Mouse (Mus musculus): ENCODE data around the gene Itga2b. TPM values are rescaled to one million over a fixed set of nuclear protein-coding genes. Genes with fewer than 3 reads are reported as not detected.
"Not testable (repeated sequence)": the region's sequence is repeated elsewhere in the genome, so short reads cannot be mapped to it uniquely, and the experiment has no call there.

Itga2b gene
- total RNA-seq, 2 experiments from 2014 or later, result 2.3 to 3.5 TPM

- H3K4me3 ChIP-seq, result no peak overlapping the region
- no peak for DNase-seq (ENCODE audit: low spot score in 2 of 2)
- no peak for TF ChIP-seq CTCF (conservative IDR thresholded peaks at IDR 0.05)
- no peak overlapping the region for H3K27ac ChIP-seq
Observed at GRCm38 (mm10) chr11:102411061-102411460, 58.9 kb downstream of the Itga2b start.

GRCm38 (mm10) chr11:102410345-102410744 lies 59.6 kb downstream of the Itga2b start:
- DNase-seq (ENCODE audit: low spot score in 2 of 2); H3K27ac ChIP-seq; H3K4me3 ChIP-seq: not testable (repeated sequence)
- TF ChIP-seq CTCF (conservative IDR thresholded peaks at IDR 0.05), result 0 out of 2 replicates have a peak, but pooled peaks have one; percentile 20

- no peak for DNase-seq (ENCODE audit: low spot score in 2 of 2)
- TF ChIP-seq CTCF (conservative IDR thresholded peaks at IDR 0.05), result no peak
- H3K4me3 ChIP-seq, result no peak overlapping the region
- no peak overlapping the region for H3K27ac ChIP-seq
Observed at GRCm38 (mm10) chr11:102409795-102410330, 60.1 kb downstream of the Itga2b start.

GRCm38 (mm10) chr11:102408888-102409794 lies 60.8 kb downstream of the Itga2b start:
- H3K27ac ChIP-seq, result peak overlapping the region; percentile 75
- no peak for DNase-seq (ENCODE audit: low spot score in 2 of 2)
- H3K4me3 ChIP-seq, result peak overlapping the region; percentile 58
- no peak for TF ChIP-seq CTCF (conservative IDR thresholded peaks at IDR 0.05)

- H3K4me3 ChIP-seq, result peak overlapping the region; percentile 58
- H3K27ac ChIP-seq, result peak overlapping the region; percentile 95
- no peak for TF ChIP-seq CTCF (conservative IDR thresholded peaks at IDR 0.05)
- peak; percentile 95 to 98 for DNase-seq (ENCODE audit: low spot score in 2 of 2)
Observed at GRCm38 (mm10) chr11:102408344-102408876, 61.5 kb downstream of the Itga2b start.

GRCm38 (mm10) chr11:102407834-102408215 lies 62.1 kb downstream of the Itga2b start, which contains the start of gene Slc25a39:
Gene Slc25a39, minus strand, starts transcription at chr11:102407946.
- Histone ChIP-seq H3K4me3 (peak within 1 kb of the TSS; percentile 58), H3K27ac (peak within 1 kb of the TSS; percentile 95)
- no peak for TF ChIP-seq CTCF (conservative IDR thresholded peaks at IDR 0.05)
- no peak for DNase-seq (ENCODE audit: low spot score in 2 of 2)

GRCm38 (mm10) chr11:102406900-102407833 lies 62.8 kb downstream of the Itga2b start:
- TF ChIP-seq CTCF (conservative IDR thresholded peaks at IDR 0.05), result 0 out of 2 replicates have a peak, but pooled peaks have one; percentile 2
- H3K4me3 ChIP-seq, result peak overlapping the region; percentile 58
- DNase-seq (ENCODE audit: low spot score in 2 of 2), result peak; percentile 86 to 89
- H3K27ac ChIP-seq, result peak overlapping the region; percentile 95

GRCm38 (mm10) chr11:102406401-102406800 lies 63.5 kb downstream of the Itga2b start:
- no peak for TF ChIP-seq CTCF (conservative IDR thresholded peaks at IDR 0.05)
- peak overlapping the region; percentile 58 for H3K4me3 ChIP-seq
- peak overlapping the region; percentile 95 for H3K27ac ChIP-seq
- no peak for DNase-seq (ENCODE audit: low spot score in 2 of 2)

- TF ChIP-seq CTCF (conservative IDR thresholded peaks at IDR 0.05), result no peak
Observed at GRCm38 (mm10) chr11:102405544-102406285, 64.2 kb downstream of the Itga2b start.

GRCm38 (mm10) chr11:102404161-102405010 lies 65.5 kb downstream of the Itga2b start:
- DNase-seq (ENCODE audit: low spot score in 2 of 2), result no peak
- no peak for TF ChIP-seq CTCF (conservative IDR thresholded peaks at IDR 0.05)
- Histone ChIP-seq H3K27ac (peak overlapping the region; percentile 32; the same call in 1 of the 2 replicates), H3K4me3 (no peak overlapping the region)

More at GRCm38 (mm10) chr11:102405544-102406285, 64.2 kb downstream of the Itga2b start:
- Histone ChIP-seq H3K27ac (peak overlapping the region; percentile 95; the same call in 1 of the 2 replicates), H3K4me3 (peak overlapping the region; percentile 58)
- DNase-seq (ENCODE audit: low spot score in 2 of 2), result no peak

GRCm38 (mm10) chr11:102403657-102404056 lies 66.3 kb downstream of the Itga2b start:
- TF ChIP-seq CTCF (conservative IDR thresholded peaks at IDR 0.05), result no peak
- no peak for DNase-seq (ENCODE audit: low spot score in 2 of 2)
- Histone ChIP-seq H3K4me3 (no peak overlapping the region), H3K27ac (no peak overlapping the region)

Small RNA genes within 50 kb of the gene (microRNA-seq; reads per million reads assigned to microRNA genes)
- gene Mir6930, result 0 to 1.1 reads per million in 2 experiments

Other genes with a start within 250 kb of the Itga2b start
- 100 to 1,000 TPM; 233 to 243 TPM for gene Hdac5, start 240.0 kb downstream of the Itga2b start, total RNA-seq (2021)
- 1 to 10 TPM; 1.0 to 1.1 TPM for gene BC030867, start 221.2 kb downstream of the Itga2b start, total RNA-seq (2021)
- gene Asb16, start 201.4 kb downstream of the Itga2b start, total RNA-seq (2021), result 1 to 10 TPM; 2.0 TPM
- gene Tmub2, start 185.2 kb downstream of the Itga2b start, total RNA-seq (2021), result 10 to 100 TPM; 61.1 to 67.4 TPM
- 100 to 1,000 TPM; 165 to 169 TPM for gene Atxn7l3, start 173.5 kb downstream of the Itga2b start, total RNA-seq (2021)
- 100 to 1,000 TPM; 122 to 138 TPM for gene Ubtf, start 150.4 kb downstream of the Itga2b start, total RNA-seq (2021)
- under 1 TPM; 0.15 to 0.23 TPM for gene Slc4a1, start 103.9 kb downstream of the Itga2b start, total RNA-seq (2021)
- gene Rundc3a, start 76.7 kb downstream of the Itga2b start, total RNA-seq (2021), result 100 to 1,000 TPM; 482 to 488 TPM
- gene Slc25a39, start 62.2 kb downstream of the Itga2b start, total RNA-seq (2021), result 10 to 100 TPM; 62.5 to 62.6 TPM
- gene Grn, start 39.8 kb downstream of the Itga2b start, total RNA-seq (2021), result 10 to 100 TPM; 60.6 to 66.4 TPM
- gene Fam171a2, start 22.4 kb downstream of the Itga2b start, total RNA-seq (2021), result 100 to 1,000 TPM in 1 of 2 experiments, 10 to 100 TPM in 1; 92.5 to 102 TPM
- 10 to 100 TPM; 53.0 to 58.9 TPM for gene Gpatch8, start 86.3 kb upstream of the Itga2b start, total RNA-seq (2021)
- 1 to 10 TPM; 3.9 to 4.2 TPM for gene Gm11627, start 109.3 kb upstream of the Itga2b start, total RNA-seq (2021)
- 1 to 10 TPM; 7.5 to 9.2 TPM for gene Fzd2, start 134.3 kb upstream of the Itga2b start, total RNA-seq (2021)
- not detected for gene Meioc, start 193.6 kb upstream of the Itga2b start, total RNA-seq (2021)
- gene Ccdc43, start 227.7 kb upstream of the Itga2b start, total RNA-seq (2021), result 10 to 100 TPM; 33.5 to 44.7 TPM